Mouse (Mus musculus): Measurements from ENCODE around the gene Tpi1. TPM values are rescaled to one million over a fixed set of nuclear protein-coding genes. Genes with fewer than 3 reads are reported as not detected.

The Tpi1 gene
- polyA plus RNA-seq, 1 experiment: 388 TPM

DNA sequence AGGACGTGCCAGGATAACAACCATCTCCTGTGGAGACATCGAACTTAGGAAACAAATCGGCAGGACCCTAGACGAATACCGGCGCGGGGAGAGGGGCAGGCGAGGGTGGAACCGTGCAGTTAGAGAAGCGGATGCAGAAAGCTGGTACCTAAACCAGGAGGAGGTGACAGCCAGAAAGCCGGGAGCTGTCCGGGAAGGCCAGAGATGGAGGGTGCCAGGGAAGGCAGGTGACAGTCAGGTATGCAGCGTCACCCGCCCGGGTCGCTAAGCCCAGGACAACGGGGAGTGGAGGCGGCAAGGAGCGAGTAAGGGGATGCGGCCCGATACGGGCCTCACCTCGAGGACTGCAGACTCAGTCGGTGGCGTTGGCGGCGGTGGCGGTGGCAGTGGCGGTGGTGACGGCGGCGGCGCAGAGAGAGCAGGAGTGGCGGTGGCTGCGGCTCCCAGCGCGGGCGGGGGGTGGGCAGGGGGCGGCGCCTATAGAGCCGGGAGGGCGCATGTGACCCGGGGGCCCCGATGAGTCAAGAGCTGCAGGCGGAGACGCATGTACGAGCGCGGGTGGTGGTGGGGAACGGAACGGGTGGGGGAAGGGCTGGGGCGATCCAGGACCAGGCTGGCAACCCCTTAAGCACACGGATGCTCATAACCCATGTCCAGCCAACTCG, 44.9 kb downstream of the Tpi1 start, which contains the start of gene Eno2:
TSS of gene Eno2 (minus strand) at position 573 of the 665 bp plus-strand sequence.
- no peak for TF ChIP-seq GATA1 (IDR thresholded peaks at IDR 0.05; ENCODE audit: low read length)

DNA sequence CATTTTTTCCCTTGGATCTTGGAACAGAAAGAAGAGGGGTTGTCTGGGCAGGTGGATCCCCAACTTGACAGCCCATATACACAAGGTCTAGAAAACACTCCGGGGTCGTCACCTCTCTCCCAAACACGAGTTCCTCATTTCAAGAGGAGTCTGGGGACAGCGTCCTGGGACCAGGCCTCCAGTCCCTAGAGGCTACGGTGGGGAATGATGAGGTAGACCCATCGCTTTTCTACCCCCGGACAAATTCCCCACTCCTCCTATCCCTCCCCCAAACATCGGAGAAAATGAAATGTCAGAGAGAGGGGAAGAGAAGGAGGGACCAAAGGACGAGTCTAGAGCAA, 45.4 kb downstream of the Tpi1 start:
- TF ChIP-seq GATA1 (IDR thresholded peaks at IDR 0.05; ENCODE audit: low read length): no peak

DNA sequence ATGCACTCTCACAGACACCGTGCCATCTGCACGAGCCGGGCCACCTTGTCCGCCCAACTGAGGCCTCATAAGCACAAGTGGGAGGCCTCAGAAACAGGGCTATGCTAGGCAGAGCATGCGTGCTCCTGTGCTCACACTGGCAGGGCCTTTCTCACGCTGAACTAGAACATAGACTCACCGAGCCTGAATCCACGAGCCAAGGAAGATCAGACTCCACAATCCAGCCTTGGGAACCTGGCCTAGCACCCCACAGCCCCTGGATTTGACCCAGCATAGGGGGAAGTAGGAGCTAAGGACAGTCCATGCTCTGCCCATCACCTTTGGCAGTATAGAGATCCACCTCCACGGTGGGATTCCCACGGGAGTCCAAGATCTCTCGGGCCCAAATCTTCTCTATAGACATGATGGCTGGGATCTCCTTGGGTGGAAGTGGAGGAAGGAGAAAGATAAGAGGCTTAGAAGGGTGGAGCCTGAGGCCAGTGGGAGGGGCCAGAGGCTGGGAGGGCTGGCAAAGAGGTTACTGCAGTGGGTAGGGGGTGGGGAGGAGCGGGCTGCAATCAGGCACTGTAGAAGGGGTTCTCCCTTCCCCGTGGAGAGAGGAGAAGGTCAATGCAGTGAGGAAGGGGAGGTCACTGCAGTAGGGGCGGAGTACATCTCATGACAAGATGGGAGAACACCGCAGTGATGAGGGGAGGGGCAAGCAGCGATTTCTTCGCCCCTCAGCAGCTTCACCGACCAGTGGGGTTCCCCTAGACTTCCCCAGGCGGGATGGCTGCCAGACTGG, 46.0 kb downstream of the Tpi1 start:
- no peak for TF ChIP-seq GATA1 (IDR thresholded peaks at IDR 0.05; ENCODE audit: low read length)

DNA sequence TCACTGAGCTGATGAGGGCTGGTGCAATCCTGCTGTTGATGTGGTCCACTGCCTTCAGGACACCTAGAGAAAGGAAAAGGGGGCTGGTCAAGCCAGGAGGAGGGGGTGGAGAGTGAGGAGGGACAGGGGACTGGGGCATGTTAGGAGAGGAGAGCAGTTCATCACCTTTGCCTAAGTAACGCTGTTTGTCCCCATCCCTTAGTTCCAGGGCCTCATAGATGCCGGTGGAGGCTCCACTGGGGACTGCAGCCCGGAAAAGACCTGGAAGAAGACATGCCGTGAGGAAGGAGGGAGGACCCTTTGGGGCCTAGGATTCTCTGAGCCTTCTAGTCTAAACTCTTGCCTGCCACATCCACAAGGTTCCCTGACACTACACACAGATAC, 46.6 kb downstream of the Tpi1 start:
- TF ChIP-seq GATA1 (IDR thresholded peaks at IDR 0.05; ENCODE audit: low read length): no peak

DNA sequence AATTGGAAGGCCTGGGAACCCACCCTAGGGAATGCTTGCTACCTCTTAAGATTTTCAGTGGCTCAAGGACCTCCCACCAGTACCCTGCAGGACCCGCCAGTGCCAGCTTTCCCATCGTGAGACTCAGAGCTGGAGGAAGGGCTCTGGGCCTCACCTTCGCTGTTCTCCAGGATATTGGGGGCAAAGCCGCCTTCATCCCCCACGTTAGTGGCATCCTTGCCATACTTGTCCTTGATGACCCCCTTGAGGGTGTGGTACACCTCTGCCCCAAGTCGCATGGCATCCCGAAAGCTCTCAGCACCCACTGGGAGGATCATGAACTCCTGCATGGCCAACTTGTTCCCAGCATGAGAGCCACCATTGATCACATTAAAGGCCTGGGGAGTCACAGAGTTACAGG, 48.1 kb downstream of the Tpi1 start:
- TF ChIP-seq GATA1 (IDR thresholded peaks at IDR 0.05; ENCODE audit: low read length): no peak

Other genes with a start within 250 kb of the Tpi1 start
- gene C1rb, start 244.0 kb downstream of the Tpi1 start, polyA plus RNA-seq (2012): not detected in 2 replicates
- not detected in 2 replicates for gene C1s2, start 178.2 kb downstream of the Tpi1 start, polyA plus RNA-seq (2012)
- 144 and 152 TPM in 2 replicates for gene Lpcat3, start 151.3 kb downstream of the Tpi1 start, polyA plus RNA-seq (2012)
- gene Emg1, start 102.1 kb downstream of the Tpi1 start, polyA plus RNA-seq (2012): 252 and 358 TPM in 2 replicates
- 491 and 631 TPM in 2 replicates for gene Phb2, start 102.0 kb downstream of the Tpi1 start, polyA plus RNA-seq (2012)
- gene Ptpn6, start 75.6 kb downstream of the Tpi1 start, polyA plus RNA-seq (2012): 25.0 and 55.5 TPM in 2 replicates
- 18.3 and 24.3 TPM in 2 replicates for gene Grcc10, start 72.9 kb downstream of the Tpi1 start, polyA plus RNA-seq (2012)
- gene Gm45234, start 58.3 kb downstream of the Tpi1 start, polyA plus RNA-seq (2012): 1.7 and 2.3 TPM in 2 replicates
- gene Atn1, start 57.8 kb downstream of the Tpi1 start, polyA plus RNA-seq (2012): 58.0 and 62.7 TPM in 2 replicates
- gene Eno2, start 44.6 kb downstream of the Tpi1 start, polyA plus RNA-seq (2012): not detected in 2 replicates
- not detected in 2 replicates for gene Lrrc23, start 34.6 kb downstream of the Tpi1 start, polyA plus RNA-seq (2012)
- gene Spsb2, start 5.6 kb downstream of the Tpi1 start, polyA plus RNA-seq (2012): 10.8 and 11.7 TPM in 2 replicates
- gene Usp5, start 15.2 kb upstream of the Tpi1 start, polyA plus RNA-seq (2012): 54.8 and 73.3 TPM in 2 replicates
- gene Cdca3, start 15.3 kb upstream of the Tpi1 start, polyA plus RNA-seq (2012): 64.7 and 82.9 TPM in 2 replicates
- not detected in 2 replicates for gene Gnb3, start 26.0 kb upstream of the Tpi1 start, polyA plus RNA-seq (2012)
- gene P3h3, start 43.5 kb upstream of the Tpi1 start, polyA plus RNA-seq (2012): not detected in 2 replicates
- gene Gpr162, start 49.7 kb upstream of the Tpi1 start, polyA plus RNA-seq (2012): not detected in 2 replicates
- not detected in 2 replicates for gene Cd4, start 73.9 kb upstream of the Tpi1 start, polyA plus RNA-seq (2012)
- not detected in 2 replicates for gene Lag3, start 97.4 kb upstream of the Tpi1 start, polyA plus RNA-seq (2012)
- 116 and 155 TPM in 2 replicates for gene Ptms, start 105.8 kb upstream of the Tpi1 start, polyA plus RNA-seq (2012)
- gene Mlf2, start 117.1 kb upstream of the Tpi1 start, polyA plus RNA-seq (2012): 344 and 363 TPM in 2 replicates
- gene Cops7a, start 151.2 kb upstream of the Tpi1 start, polyA plus RNA-seq (2012): 93.0 and 105 TPM in 2 replicates
- gene Pianp, start 182.4 kb upstream of the Tpi1 start, polyA plus RNA-seq (2012): not detected in 2 replicates
- 59.3 and 76.3 TPM in 2 replicates for gene Zfp384, start 194.8 kb upstream of the Tpi1 start, polyA plus RNA-seq (2012)
- gene Ing4, start 225.5 kb upstream of the Tpi1 start, polyA plus RNA-seq (2012): 15.9 and 16.1 TPM in 2 replicates
- gene Acrbp, start 235.4 kb upstream of the Tpi1 start, polyA plus RNA-seq (2012): 3.0 and 4.4 TPM in 2 replicates